Mouse (Mus musculus) limb, embryonic 11.5 days (tissue): ENCODE results near the gene Kptn. TPM values are rescaled to one million over a fixed set of nuclear protein-coding genes. Genes with fewer than 3 reads are reported as not detected.
A peak's percentile ranks its signal among the peaks of the same experiment; 100 is the strongest.

Source experiments
- ATAC-seq: fragments of 200-750 bp; cut with Nextera tagmentation; 2 replicates; pipeline ENCODE4 v1.8.0; 2017; ENCODE audit warnings: low read depth; ENCODE audit not compliant: insufficient number of reproducible peaks, low FRiP score, low TSS enrichment
- DNase-seq: peaks from one replicate; pipeline ENCODE4 v3.0.0-alpha.2; 2015; ENCODE audit warnings: low spot score
- H3K27ac ChIP-seq: fragments of 300-500 bp; sonication (generic); replicated peaks from 2 replicates; pipeline ENCODE4 v1.5.1; 2014; ENCODE audit warnings: low read depth, mild to moderate bottlenecking, low read length
- H3K27me3 ChIP-seq: fragments of 300-500 bp; sonication (generic); 2 replicates; pipeline ENCODE4 v1.6.1; 2014; ENCODE audit warnings: mild to moderate bottlenecking, low read length, mixed read lengths; ENCODE audit not compliant: control insufficient read depth, insufficient read depth
- H3K36me3 ChIP-seq: fragments of 300-500 bp; sonication (generic); 2 replicates; pipeline ENCODE4 v1.6.1; 2014; ENCODE audit warnings: mild to moderate bottlenecking, low read length, moderate library complexity, mixed read lengths; ENCODE audit not compliant: control insufficient read depth, insufficient read depth
- H3K4me1 ChIP-seq: fragments of 300-500 bp; sonication (generic); 2 replicates; pipeline ENCODE4 v1.6.1; 2014; ENCODE audit warnings: low read length, mixed read lengths; ENCODE audit not compliant: control insufficient read depth, insufficient read depth
- H3K4me2 ChIP-seq: fragments of 300-500 bp; sonication (generic); 2 replicates; pipeline ENCODE4 v1.6.1; 2014; ENCODE audit warnings: low read depth, mild to moderate bottlenecking, moderate library complexity; ENCODE audit not compliant: severe bottlenecking
- H3K4me3 ChIP-seq: fragments of 300-500 bp; sonication (generic); 2 replicates; pipeline ENCODE4 v1.5.1; 2014; ENCODE audit warnings: low read depth, low read length
- H3K9ac ChIP-seq: fragments of 300-500 bp; sonication (generic); 2 replicates; pipeline ENCODE4 v1.6.1; 2014; ENCODE audit warnings: mild to moderate bottlenecking, low read length
- H3K9me3 ChIP-seq: fragments of 300-500 bp; sonication (generic); 2 replicates; pipeline ENCODE4 v1.6.1; 2016; ENCODE audit warnings: low read length; ENCODE audit not compliant: control insufficient read depth
- WGBS: fragments of 180-500 bp; shearing (Covaris S2); extraction: QIAGEN DNeasy Blood & Tissue Kit; methylation state at CpG from one replicate; pipeline ENCODE4 v1.1.7; 2014; 5-methylcytosine and 5-hydroxymethylcytosine counted together
- polyA plus RNA-seq: library from polyadenylated mRNA; unstranded; fragments of >200 nt; fragmentation: Nextera tagmentation; extraction: Ambion mirVana; gene quantifications from 2 replicates; pipeline ENCODE4 v1.2.1, GENCODE M21; 2014

The Kptn gene
- polyA plus RNA-seq, 1 experiment from 2014 or later: 23.5 TPM

DNA sequence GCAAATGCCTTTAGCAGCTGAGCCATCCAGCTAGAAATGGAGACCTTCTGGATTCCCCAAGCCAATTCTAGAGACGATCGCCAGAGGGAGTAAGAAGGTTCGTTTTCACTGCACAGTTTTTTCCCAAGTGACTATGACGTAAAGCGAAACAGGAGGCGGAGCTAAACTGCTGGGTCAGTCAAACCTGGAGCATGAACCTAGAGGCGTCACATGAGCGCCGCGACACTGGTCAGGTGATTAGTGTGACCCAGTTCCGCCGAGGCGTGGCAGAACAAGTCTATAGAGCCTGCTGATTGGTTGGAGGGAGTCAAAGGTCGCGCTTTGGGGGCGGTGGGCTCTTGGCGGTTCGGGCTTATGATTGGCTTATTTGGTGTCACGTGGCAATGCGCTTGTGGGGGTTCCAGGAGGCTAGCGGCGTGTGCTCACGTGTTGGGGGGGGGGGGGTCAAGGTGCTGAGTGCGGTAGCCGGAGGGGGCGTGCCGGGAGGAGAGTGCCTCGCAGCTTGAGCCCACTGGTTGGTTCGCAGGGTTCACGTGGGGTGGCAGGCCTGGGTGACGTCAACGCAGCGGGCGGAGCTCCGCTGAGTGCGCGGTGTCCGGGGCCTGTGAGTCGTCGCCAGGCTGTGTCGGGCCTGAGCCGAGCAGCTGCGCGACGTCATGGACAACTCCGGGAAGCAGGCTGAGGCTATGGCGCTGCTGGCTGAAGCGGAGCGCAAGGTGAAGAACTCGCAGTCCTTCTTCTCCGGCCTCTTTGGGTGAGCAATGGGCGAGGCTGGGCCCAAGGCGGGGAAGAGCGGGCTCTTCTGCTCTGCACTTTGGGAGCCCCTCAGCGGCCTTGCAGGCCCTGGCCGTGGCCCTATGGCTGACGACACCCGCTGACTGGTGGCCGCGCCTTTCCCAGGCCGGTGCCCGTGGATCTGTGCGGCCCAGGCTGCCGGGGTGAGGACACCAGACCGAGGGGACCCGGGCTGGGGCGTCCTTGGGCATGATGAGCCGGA, 21.4 kb upstream of the Kptn start, which contains the start of gene Napa:
Napa (plus strand) TSS at position 438 of the 997 bp plus-strand sequence.
- H3K4me2 ChIP-seq: peak within 1 kb of the TSS; percentile 81
- H3K9ac ChIP-seq: peak within 1 kb of the TSS; percentile 95
- peak; percentile 99 for ATAC-seq
- H3K4me1 ChIP-seq: peaks cover 10% of the 10 kb centered on the region
- H3K27me3 ChIP-seq: no peaks in the 10 kb centered on the region
- peak within 1 kb of the TSS; percentile 98 for H3K4me3 ChIP-seq
- H3K27ac ChIP-seq: peak within 1 kb of the TSS; percentile 36; the same call in 1 of the 2 replicates
- peak; percentile 99 for DNase-seq
- WGBS: under 1% methylated on average over 68 of the region's 68 CpGs
- no peaks in the 10 kb centered on the region for H3K9me3 ChIP-seq
- peaks cover 2% of the 10 kb centered on the region; the same call in 1 of the 2 replicates for H3K36me3 ChIP-seq

DNA sequence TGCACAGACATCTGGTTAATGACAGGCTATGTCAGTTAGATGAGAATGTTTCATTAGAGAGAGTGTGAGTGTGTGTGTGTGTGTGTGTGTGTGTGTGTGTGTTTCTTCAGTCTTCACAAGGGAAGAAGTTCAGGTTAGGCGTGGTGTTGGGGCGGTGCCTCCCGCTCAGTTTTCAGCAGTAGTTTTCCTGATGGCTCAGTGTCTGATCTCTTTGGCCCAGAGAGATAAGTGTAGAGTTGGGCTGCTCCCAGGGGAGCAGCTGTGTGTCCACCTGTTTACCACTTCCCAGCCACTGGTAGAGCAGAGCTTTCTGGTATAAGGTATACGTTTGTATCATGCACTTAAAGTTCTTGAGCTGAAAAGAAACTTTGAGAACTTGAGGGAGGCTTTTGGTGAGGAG, 19.8 kb upstream of the Kptn start:
- 82% methylated on average over 4 of the region's 4 CpGs for WGBS
- no peak for DNase-seq
- Histone ChIP-seq H3K27ac (no peak overlapping the region), H3K27me3 (no peaks in the 10 kb centered on the region), H3K9ac (no peak overlapping the region), H3K36me3 (peaks cover 4% of the 10 kb centered on the region; the same call in 1 of the 2 replicates), H3K4me3 (no peak overlapping the region), H3K9me3 (no peaks in the 10 kb centered on the region), H3K4me2 (peak overlapping the region; percentile 81), H3K4me1 (peaks cover 10% of the 10 kb centered on the region)
- no peak for ATAC-seq

DNA sequence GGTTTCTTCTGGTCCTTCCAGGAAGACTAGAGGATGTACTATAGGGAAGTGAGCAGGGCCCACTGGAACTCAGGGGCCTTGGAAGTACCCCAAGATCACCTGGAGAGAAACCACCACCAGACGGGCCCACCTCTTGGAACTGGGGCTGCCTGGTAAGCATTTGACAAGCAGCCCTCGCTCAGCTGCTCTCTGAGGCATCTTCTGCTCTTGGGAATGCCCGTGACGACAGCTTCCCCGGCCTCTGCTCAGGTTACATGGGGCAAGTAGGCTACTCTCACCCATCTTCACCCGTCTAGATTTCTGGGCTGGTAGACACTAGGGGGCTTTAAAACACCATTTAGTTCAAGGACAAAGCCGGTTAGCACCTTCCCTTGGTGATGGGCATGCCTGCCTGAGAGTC, 18.6 kb upstream of the Kptn start:
- no peak overlapping the region for H3K9ac ChIP-seq
- no peak overlapping the region for H3K4me2 ChIP-seq
- peaks cover 10% of the 10 kb centered on the region for H3K4me1 ChIP-seq
- H3K27me3 ChIP-seq: no peaks in the 10 kb centered on the region
- H3K27ac ChIP-seq: no peak overlapping the region
- no peak for ATAC-seq
- H3K4me3 ChIP-seq: no peak overlapping the region
- DNase-seq: no peak
- H3K9me3 ChIP-seq: no peaks in the 10 kb centered on the region
- peaks cover 4% of the 10 kb centered on the region; the same call in 1 of the 2 replicates for H3K36me3 ChIP-seq
- WGBS: 82% methylated on average over 7 of the region's 7 CpGs

DNA sequence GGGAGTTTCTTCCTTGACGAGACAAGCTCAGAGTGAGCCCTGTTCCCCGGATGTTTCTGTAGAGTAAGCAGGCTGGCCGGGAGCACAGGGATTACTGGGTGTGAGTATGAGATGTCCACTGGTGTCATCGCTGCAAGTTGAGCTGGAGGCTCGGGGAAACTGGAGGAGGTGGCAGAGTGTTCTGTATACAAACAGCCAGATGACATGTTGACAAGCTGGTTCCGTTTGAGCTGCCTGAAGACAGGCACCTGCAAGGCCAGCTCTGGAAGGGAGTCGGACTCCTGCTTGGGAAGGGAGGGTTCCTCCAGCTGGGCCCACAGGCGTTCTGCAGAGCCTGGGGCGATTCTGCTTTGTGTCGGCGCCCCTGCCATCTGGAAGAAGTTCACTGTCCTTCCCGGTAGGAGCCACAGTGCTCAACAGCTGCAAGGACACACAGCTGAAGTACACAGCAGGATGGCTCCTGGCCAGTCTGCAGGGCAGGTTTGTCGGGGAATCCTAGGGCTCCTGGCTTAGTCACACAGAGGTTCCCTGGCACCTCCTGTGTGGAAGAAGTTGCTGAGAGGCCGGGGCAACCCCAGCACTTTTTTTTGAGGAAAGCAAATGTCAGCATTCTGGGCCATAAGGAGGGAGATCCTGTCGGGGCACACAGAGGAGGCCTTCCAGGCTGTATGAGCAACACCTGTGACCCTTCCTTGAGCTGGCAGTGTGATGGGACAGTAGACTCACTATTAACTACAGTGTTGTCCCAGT, 17.8 kb upstream of the Kptn start:
- Histone ChIP-seq H3K4me1 (peaks cover 10% of the 10 kb centered on the region), H3K4me2 (no peak overlapping the region), H3K9ac (no peak overlapping the region), H3K4me3 (no peak overlapping the region), H3K9me3 (no peaks in the 10 kb centered on the region), H3K27me3 (no peaks in the 10 kb centered on the region), H3K27ac (no peak overlapping the region), H3K36me3 (peaks cover 4% of the 10 kb centered on the region; the same call in 1 of the 2 replicates)
- WGBS: 79% methylated on average over 15 of the region's 15 CpGs
- DNase-seq (no peak), ATAC-seq (no peak)

DNA sequence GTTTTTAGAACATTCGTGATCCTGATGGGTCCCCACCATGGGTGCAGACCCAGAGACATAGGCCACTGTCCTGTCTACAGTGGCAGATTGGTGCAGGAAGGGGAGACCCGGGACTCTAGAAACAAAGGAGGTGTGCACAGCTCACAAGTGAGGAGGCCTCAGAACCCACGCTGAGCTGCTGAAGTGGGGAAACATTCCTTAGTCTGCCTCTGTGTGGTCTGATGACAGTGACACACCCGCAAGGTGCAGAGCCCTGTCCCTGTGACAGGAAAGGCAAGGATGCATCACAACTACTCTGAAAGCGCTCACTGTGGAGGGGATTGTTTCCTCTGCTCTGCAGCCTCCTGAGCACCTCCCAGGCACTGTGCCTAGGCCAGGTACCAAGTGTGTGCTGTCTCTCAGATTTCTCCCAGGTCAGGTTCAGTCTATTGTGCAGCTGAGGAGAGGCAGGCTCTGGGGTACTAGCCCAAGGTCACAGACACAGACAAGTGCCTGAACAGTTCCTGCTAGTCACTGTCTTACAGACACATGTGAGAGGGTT, 16.9 kb upstream of the Kptn start:
- peaks cover 10% of the 10 kb centered on the region for H3K4me1 ChIP-seq
- no peaks in the 10 kb centered on the region for H3K9me3 ChIP-seq
- no peak overlapping the region for H3K9ac ChIP-seq
- no peak for ATAC-seq
- no peak overlapping the region for H3K27ac ChIP-seq
- H3K36me3 ChIP-seq: peaks cover 4% of the 10 kb centered on the region; the same call in 1 of the 2 replicates
- H3K4me3 ChIP-seq: no peak overlapping the region
- no peak for DNase-seq
- H3K27me3 ChIP-seq: no peaks in the 10 kb centered on the region
- 95% methylated on average over 5 of the region's 5 CpGs for WGBS
- H3K4me2 ChIP-seq: no peak overlapping the region

DNA sequence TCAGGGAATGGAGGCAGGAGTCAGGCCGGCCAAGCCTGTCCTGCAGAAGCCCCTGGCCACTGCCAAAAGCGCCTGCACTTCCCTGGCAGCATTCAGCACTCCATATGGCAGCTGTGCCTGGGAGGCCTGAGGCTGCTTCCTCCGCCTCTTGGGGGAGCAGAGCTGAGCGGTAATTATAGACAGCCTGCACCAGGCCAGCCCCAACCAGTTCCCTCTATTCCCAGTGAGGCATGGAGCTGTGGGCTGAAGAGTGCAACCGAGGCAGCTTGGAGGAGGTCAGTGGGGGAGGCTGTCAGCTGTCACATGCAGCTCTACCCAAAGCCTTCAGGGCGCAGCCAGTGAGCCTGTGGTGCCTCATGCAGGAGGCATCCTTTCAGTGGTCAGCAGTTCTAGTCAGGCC, 15.9 kb upstream of the Kptn start:
- 73% methylated on average over 6 of the region's 6 CpGs for WGBS

DNA sequence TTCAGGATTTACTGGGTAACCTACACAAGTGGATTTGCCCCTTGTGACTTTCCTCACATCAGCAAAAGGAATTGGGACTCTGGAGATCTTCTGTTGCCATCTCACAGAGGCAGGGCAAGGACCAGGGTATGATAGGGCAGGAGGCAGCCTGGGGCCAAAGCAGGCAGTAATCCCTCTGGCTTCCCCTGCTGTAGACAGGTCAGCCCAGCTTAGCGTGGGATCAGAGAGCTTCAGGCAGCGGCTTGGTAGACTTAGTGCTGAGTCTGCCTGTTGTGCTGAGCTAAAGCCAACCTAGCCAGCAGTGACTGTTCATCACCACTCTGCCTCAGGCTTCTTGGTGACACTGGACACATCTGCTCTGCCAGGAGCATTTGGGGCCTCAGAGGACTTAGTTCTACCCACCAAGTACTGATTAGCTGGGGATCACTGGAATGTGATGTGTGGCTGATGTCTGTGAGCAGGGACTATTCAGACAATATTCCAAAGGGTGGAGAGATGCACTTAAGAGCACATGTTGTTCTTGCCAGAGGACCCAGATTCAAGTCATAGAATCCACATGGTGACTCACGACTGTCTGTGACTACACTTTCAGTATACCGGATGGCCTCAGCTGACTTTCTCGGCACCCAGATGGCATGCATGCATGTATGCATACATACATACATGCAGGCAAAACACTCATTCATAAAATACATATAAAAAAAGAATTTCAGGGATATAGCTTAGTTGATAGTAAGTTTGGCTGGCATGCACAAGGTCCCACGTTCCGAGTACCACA, 14.9 kb upstream of the Kptn start:
- Histone ChIP-seq H3K27me3 (no peaks in the 10 kb centered on the region), H3K4me3 (no peak overlapping the region), H3K4me1 (peaks cover under 1% of the 10 kb centered on the region), H3K9ac (no peak overlapping the region), H3K27ac (no peak overlapping the region), H3K36me3 (peaks cover 16% of the 10 kb centered on the region), H3K9me3 (no peaks in the 10 kb centered on the region), H3K4me2 (no peak overlapping the region)
- DNase-seq (no peak), ATAC-seq (no peak)
- 90% methylated on average over 7 of the region's 7 CpGs for whole genome bisulfite sequencing

More for the DNA sequence above, 15.9 kb upstream of the Kptn start:
- DNase-seq: no peak
- H3K9ac ChIP-seq: no peak overlapping the region
- no peaks in the 10 kb centered on the region for H3K9me3 ChIP-seq
- no peak overlapping the region for H3K27ac ChIP-seq
- no peak overlapping the region for H3K4me3 ChIP-seq
- ATAC-seq: no peak
- H3K4me1 ChIP-seq: peaks cover 10% of the 10 kb centered on the region
- peaks cover 12% of the 10 kb centered on the region for H3K36me3 ChIP-seq
- no peaks in the 10 kb centered on the region for H3K27me3 ChIP-seq
- H3K4me2 ChIP-seq: no peak overlapping the region
